Mouse (Mus musculus) hindlimb bud, embryonic 11.5 days (tissue): Measurements from ENCODE around the gene Ermap.

Experiments
- DNase-seq: peaks from one replicate; pipeline ENCODE4 v3.0.0-alpha.2; 2012; ENCODE audit warnings: low read depth, low spot score; ENCODE audit errors: extremely low spot score

The Ermap gene

GRCm38 (mm10) chr4:119189864-119190263 is at the start of gene Ermap:
Ermap (minus strand) TSS chr4:119190011.
- DNase-seq, result no peak

GRCm38 (mm10) chr4:119239181-119239682 is 49.4 kb upstream of the Ermap start:
- peak; percentile 61 for DNase-seq

- no peak for DNase-seq
Observed at GRCm38 (mm10) chr4:119238661-119239060, 48.9 kb upstream of the Ermap start.

- DNase-seq, result no peak
Observed at GRCm38 (mm10) chr4:119234348-119234747, 44.5 kb upstream of the Ermap start.

GRCm38 (mm10) chr4:119233256-119233901 is 43.6 kb upstream of the Ermap start:
- DNase-seq, result peak; percentile 33

- peak; percentile 99 for DNase-seq
Observed at GRCm38 (mm10) chr4:119232410-119233255, 42.8 kb upstream of the Ermap start, which contains the start of the genes AU022252 and P3h1. AU022252 (minus strand) TSS chr4:119232712. P3h1 (plus strand) TSS chr4:119232915.

- no peak for DNase-seq
Observed at GRCm38 (mm10) chr4:119226751-119227150, 36.9 kb upstream of the Ermap start.

GRCm38 (mm10) chr4:119225719-119226118 is 35.9 kb upstream of the Ermap start:
- no peak for DNase-seq

GRCm38 (mm10) chr4:119224534-119224933 is 34.7 kb upstream of the Ermap start:
- no peak for DNase-seq

GRCm38 (mm10) chr4:119223696-119224095 is 33.9 kb upstream of the Ermap start:
- no peak for DNase-seq

GRCm38 (mm10) chr4:119218169-119218568 is 28.4 kb upstream of the Ermap start, which contains the start of gene Tmem269:
Tmem269 (minus strand) TSS chr4:119218217.
- DNase-seq, result no peak

GRCm38 (mm10) chr4:119216667-119217066 is 26.9 kb upstream of the Ermap start:
- DNase-seq, result no peak

- DNase-seq, result peak; percentile 47
Observed at GRCm38 (mm10) chr4:119204672-119205071, 14.9 kb upstream of the Ermap start.

GRCm38 (mm10) chr4:119198105-119198504 is 8.3 kb upstream of the Ermap start:
- no peak for DNase-seq

- DNase-seq, result no peak
Observed at GRCm38 (mm10) chr4:119195582-119196320, 5.9 kb upstream of the Ermap start.

GRCm38 (mm10) chr4:119194909-119195581 is 5.2 kb upstream of the Ermap start, which contains the start of gene Svbp:
Svbp (plus strand) TSS chr4:119195306.
- no peak for DNase-seq

GRCm38 (mm10) chr4:119192757-119193156 is 2.9 kb upstream of the Ermap start:
- DNase-seq, result no peak

GRCm38 (mm10) chr4:119191273-119191672 is 1.5 kb upstream of the Ermap start:
- no peak for DNase-seq

GRCm38 (mm10) chr4:119190618-119191017 is 807 bp upstream of the Ermap start:
- DNase-seq, result no peak

- DNase-seq, result no peak
Observed at GRCm38 (mm10) chr4:119189392-119189791, 419 bp downstream of the Ermap start.
